Mouse (Mus musculus): Measurements from ENCODE around the gene Npas3.

Npas3 gene

DNA sequence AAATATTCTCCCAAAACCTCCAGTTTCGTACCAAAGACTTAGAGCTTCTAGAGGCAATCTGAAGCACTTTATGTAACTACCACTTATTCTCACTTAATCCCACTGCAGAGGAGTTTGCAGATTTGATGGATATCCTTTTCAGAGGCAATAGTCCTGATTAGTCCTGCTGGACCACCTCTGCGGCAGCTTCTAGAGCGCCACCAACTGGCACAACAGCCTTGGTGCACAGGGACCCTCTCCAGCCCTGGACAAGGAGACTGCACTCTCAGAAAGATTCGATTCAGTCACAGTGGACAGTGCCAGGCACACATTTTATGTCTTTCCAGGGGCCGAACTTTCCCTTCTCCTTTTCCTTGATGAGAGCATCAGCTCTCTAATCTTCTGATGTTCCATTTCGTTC lies 471.4 kb downstream of the Npas3 start:
- DNase-seq = no peak

- no peak for DNase-seq
Observed at GRCm38 (mm10) chr12:53722156-53722555, 473.7 kb downstream of the Npas3 start.

- DNase-seq = no peak
Observed at GRCm38 (mm10) chr12:53722718-53723698, 474.5 kb downstream of the Npas3 start.

DNA sequence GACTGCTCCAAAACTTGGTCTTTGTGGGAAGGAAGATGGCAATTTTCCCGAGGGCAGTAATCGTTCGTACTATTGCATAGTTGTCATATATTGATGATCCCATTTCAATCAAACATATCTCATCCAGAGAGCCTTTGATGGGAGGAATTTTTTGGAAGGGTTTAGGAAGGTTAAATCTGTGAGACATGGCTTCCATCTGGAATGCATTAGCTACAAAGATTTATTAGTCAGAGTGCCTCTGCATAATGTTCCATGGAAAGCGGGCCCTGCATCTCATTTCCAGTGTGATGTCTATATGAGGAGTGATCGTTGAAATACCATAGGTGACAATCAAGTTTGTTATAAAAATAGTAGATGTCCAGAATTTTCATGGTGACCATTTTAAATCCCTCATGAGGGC lies 480.8 kb downstream of the Npas3 start:
- DNase-seq = no peak

- DNase-seq = no peak
Observed at GRCm38 (mm10) chr12:53738549-53739292, 490.2 kb downstream of the Npas3 start.

- no peak for DNase-seq
Observed at GRCm38 (mm10) chr12:53746653-53747052, 498.2 kb downstream of the Npas3 start.

- no peak for DNase-seq
Observed at GRCm38 (mm10) chr12:53749375-53749774, 500.9 kb downstream of the Npas3 start.

DNA sequence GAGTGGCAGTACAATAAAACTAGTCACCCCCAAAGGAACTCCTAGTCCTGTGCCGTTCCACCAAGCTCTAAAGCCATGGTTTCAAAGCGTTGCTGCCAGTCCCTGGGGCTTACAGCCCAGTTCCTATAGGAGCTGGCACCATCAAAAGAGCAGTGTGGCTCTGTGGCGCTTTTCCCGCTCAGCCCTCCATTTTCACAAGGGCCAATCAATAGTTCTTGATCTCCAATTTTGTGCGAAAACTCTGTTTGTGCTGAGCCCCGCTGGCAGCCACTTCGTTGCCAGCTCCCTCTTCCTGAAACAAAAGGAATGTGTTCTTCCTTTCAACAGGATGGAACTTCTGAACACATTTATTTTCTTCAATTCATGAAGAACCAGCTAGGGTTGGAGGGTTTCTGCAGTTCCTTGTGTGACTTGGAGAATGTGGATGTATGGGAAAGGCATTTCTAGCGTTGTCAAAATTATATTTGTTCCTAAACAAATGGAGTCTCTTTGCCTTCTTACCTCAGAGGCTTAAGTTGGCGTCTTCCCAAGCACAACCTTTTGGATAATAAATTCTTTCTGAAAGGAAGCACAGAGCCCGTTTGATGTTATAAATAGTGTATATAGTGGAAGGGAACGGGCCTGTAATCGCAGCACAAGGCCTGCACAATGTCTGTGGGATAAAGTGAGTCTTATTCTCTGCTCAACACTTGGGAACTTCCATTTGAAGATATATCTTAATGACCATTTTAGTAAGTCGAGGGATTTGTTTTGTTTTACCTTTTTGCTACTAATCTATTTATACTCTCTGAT lies 504.0 kb downstream of the Npas3 start:
- DNase-seq = no peak

DNA sequence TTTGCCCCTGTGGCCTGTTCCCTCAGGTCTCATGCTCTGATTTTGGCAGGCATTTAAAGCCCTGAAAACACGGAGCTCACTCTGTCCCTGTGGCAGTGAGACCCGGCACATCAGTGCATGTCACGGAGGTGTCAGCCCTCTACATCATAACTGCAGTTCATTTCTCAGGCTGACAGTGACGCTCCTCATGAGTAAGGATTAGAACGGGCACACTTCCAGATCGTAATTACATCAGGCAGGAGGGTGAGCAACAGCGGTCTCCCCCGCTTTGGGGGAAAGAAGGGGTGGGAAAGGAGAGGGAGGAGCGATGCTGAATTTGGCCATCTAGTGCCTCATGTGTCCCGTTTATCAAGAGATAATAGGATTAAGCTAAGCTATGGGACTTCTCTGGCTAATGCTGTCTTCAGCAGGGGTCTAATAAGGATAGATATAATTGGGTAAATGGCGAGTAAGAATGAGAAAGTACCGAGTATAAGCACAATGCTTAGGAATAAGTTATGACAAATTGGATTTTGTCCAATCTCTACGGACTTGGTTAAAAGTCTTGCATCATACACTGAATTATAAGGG lies 505.0 kb downstream of the Npas3 start:
- no peak for DNase-seq

DNA sequence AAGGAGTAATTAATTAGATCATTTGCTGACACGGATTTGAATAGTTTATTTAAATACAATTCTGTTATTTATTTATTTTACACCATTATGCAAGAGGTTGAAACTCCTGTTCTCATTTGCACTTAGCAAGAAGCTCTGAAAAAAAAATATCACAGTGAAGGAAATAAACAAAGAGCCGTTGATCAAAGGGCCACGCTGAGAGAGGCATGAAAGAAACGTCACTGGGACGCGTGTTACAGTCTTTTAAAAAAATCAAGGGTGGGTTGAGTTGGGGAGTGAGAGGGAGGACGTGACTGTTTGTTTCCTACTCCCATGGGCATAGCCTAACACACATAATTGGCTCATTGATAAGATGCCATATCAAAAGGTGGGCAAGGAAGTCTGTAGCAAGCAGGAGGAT lies 505.8 kb downstream of the Npas3 start:
- no peak for DNase-seq

GRCm38 (mm10) chr12:53757631-53758030 lies 509.2 kb downstream of the Npas3 start:
- DNase-seq = no peak

DNA sequence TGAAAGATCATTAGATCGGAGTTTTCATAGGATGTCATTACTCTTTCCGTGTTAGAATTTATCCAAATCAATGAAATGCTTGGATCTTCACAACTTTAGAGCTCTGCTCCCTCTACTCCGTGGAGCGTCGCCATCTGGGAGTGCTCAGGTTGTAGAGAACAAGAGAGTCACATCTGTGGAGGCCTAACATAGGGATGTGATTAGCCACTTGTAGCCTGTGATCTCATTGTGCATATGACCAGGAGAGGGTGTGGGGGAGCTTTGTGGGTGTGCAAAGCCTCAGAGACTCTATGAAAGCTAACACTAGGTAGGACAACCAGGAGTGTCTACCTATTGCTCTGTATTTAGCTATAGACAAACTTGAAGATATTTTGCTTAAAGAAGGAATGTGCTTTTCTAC lies 509.9 kb downstream of the Npas3 start:
- no peak for DNase-seq

DNA sequence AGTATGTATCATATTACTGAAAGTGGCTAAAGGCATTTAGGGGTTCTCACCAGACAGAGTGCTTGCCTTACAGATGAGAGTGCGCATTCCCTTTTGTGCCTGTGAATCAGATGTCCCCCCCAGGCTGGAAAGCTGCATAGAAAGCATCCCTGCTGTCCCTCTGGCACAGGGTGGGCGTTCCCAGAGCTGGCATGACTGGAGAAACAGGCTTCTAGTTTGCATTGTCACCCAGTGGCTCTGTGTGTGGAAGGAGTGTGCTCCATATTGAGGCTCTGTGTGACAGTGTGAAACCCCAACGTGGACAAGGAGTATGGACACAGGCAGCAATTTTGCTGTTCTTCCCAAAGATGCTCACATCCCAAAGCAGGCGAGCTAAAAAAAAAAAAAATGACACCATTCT lies 515.7 kb downstream of the Npas3 start:
- no peak for DNase-seq

- DNase-seq = peak; percentile 52
Observed at GRCm38 (mm10) chr12:53768392-53768791, 519.9 kb downstream of the Npas3 start.

GRCm38 (mm10) chr12:53771394-53771936 lies 523.0 kb downstream of the Npas3 start:
- no peak for DNase-seq

GRCm38 (mm10) chr12:53781850-53782552 lies 533.5 kb downstream of the Npas3 start:
- DNase-seq = no peak

DNA sequence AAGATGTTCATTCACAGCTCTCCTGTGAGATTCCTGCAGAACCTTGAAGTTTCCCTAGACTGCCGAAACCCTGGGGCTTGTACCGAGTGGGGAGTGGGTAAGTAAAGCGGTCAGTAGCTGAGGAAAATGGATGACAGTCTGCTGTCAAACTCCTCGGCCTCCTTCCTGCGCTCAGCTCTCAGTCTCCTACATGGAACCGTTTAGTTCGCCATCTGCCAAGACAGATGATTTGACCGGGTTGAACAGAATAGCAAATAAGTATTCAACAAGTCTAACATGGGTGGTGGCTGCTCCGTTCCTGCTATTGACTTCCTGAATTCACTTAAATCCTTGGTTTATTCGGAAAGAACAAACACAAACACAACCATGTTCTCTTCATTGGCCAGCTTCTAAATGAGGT lies 541.0 kb downstream of the Npas3 start:
- DNase-seq = no peak

GRCm38 (mm10) chr12:53794718-53795400 lies 546.4 kb downstream of the Npas3 start:
- no peak for DNase-seq

DNA sequence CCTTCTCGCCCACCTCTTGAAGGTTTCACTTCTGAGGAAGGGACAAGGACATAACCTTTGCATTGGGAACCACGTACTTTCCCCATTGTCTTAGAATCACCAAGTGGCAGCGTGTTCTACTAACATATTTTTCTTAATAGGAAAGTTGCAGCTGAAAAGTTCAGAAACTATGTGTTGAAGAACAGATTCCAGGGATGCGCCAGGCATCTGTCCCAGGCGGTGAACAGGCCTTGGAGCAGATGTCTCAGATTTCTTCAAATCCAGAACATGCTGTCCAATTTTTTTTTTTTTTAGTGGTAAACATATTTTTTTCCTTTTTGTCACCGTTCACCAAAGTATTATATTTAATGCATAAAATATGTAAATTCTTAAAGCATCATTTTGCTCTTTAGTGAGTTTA lies 553.4 kb downstream of the Npas3 start:
- DNase-seq = no peak

DNA sequence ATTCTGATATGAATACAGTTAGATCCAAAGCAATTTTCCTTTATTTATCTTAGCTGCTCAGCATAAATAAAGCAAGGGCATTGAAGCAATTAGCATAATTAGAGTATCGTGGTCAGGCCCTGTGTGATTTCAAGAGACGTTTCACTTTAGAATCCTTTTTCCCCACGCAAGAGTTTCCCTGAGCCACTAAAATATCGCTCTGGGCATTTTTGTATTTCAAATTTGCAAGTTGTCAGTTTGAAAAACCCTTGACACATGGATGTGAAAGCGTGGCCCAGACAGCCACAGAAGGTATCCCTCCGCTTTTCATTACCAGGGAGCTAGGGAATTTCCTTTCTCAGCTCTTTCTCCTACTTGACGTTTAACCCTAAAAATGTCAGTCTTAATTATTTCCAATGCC lies 553.9 kb downstream of the Npas3 start:
- DNase-seq = no peak

DNA sequence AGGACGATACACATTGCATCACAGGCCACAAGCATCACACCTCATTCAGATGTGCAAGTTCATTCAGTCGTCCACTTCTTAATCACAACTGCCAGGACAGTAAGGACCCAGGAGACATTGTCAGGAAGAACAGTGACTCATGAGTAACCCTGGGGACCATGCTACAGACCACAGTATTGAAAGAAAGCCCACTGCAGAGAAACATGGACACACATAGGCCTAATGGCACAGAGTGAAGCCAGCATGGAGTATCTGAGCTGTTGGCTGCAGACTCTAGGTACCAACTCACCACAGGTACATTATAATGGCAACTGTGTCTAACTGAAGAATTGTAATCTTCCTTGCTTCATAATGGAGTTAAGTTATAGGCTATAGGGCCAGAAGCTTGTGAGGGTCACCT lies 561.6 kb downstream of the Npas3 start:
- no peak for DNase-seq
